In genomic region chr11:25124458-25124857, GRCm38 (mm10) we compare ENCODE assay signal across 32 mouse cellular contexts.
A peak's percentile ranks its signal among the peaks of the same experiment; 100 is the strongest.
DNase-seq lines count a peak whose midpoint lies in the region; ATAC-seq and TF ChIP-seq lines count a peak whose summit lies in the region.
"Had no signal": no experiment of that assay in that cellular context is flagged by ENCODE, and none has a peak within 500 bp of the region (broad histone marks: within the 10 kb centered on the region; RNA-seq: fewer than 3 reads in every experiment).

No protein-coding gene starts in this region.

- no peak overlapping the region for H3K4me3 ChIP-seq in intestine, embryonic 14.5 days (ENCODE audit: low read depth, low read length)
- H3K4me3 ChIP-seq in intestine, postnatal 0 days (ENCODE audit: low read depth, low read length) = no peak overlapping the region
- no peak overlapping the region for H3K4me3 ChIP-seq in left cerebral cortex, adult 2 months
- H3K4me3 ChIP-seq in limb, embryonic 14.5 days (replicated peaks; ENCODE audit: low read length) = no peak overlapping the region
- H3K4me3 ChIP-seq: embryonic facial prominence, embryonic 13.5 days; erythroblast, embryonic 14.5 days; hindbrain, embryonic 12.5 days; midbrain, embryonic 10.5 days; midbrain, embryonic 15.5 days; neural tube, embryonic 15.5 days; stomach, embryonic 15.5 days had no signal

- H3K9me3 ChIP-seq in intestine, embryonic 14.5 days (ENCODE audit: control insufficient read depth, low read length) = no peaks in the 10 kb centered on the region
- no peaks in the 10 kb centered on the region for H3K9me3 ChIP-seq in intestine, postnatal 0 days (ENCODE audit: control insufficient read depth)
- H3K9me3 ChIP-seq in limb, embryonic 14.5 days (ENCODE audit: control insufficient read depth, low read length) = no peaks in the 10 kb centered on the region
- H3K9me3 ChIP-seq: embryonic facial prominence, embryonic 13.5 days; hindbrain, embryonic 12.5 days; midbrain, embryonic 10.5 days; midbrain, embryonic 15.5 days; neural tube, embryonic 15.5 days; stomach, embryonic 15.5 days had no signal

- H3K27me3 ChIP-seq in intestine, embryonic 14.5 days (replicated peaks; ENCODE audit: control insufficient read depth, insufficient read depth, low read length) = no peaks in the 10 kb centered on the region
- H3K27me3 ChIP-seq in intestine, postnatal 0 days (replicated peaks; ENCODE audit: control insufficient read depth, insufficient read depth, low read length) = no peaks in the 10 kb centered on the region
- no peaks in the 10 kb centered on the region for H3K27me3 ChIP-seq in limb, embryonic 14.5 days (ENCODE audit: control insufficient read depth, insufficient read depth, low read length)
- H3K27me3 ChIP-seq: embryonic facial prominence, embryonic 13.5 days; hindbrain, embryonic 12.5 days; midbrain, embryonic 15.5 days; neural tube, embryonic 15.5 days; Patski; stomach, embryonic 15.5 days had no signal

- no peak for TF ChIP-seq POLR2A in limb, embryonic 14.5 days (IDR thresholded peaks at IDR 0.05; ENCODE audit: borderline replicate concordance, extremely low read depth, insufficient read depth, insufficient read length)

- DNase-seq in intestine, embryonic 14.5 days (ENCODE audit: low spot score) = peak; percentile 52
- no peak for DNase-seq in left cerebral cortex, adult 2 months (ENCODE audit: extremely low spot score in 1 of 2, low spot score in 2 of 2)
- no peak for DNase-seq in left cerebral cortex, postnatal 10 days (ENCODE audit: extremely low spot score in 1 of 2, low spot score in 2 of 2)
- peak; percentile 46 for DNase-seq in brain, adult 2 months (ENCODE audit: low read depth, low spot score)
- no peak for DNase-seq in limb, embryonic 14.5 days (ENCODE audit: low spot score)
- DNase-seq in adrenal gland, postnatal 36 days = no peak
- DNase-seq: adrenal gland, postnatal 10 days; cerebellum, adult 11-12 months; cerebellum, adult 9-11 months; embryo, embryonic 11 days; forebrain, postnatal 0 days; gastrocnemius, postnatal 14 days; kidney, adult 2 months; kidney, postnatal 14 days; layer of hippocampus, postnatal 36 days; liver; lung, adult 2 months; retina, postnatal 1 day; right cerebral cortex, postnatal 14 days; thymus, adult 18-20 months; thymus, postnatal 25 days had no signal

- no peak overlapping the region for H3K9ac ChIP-seq in intestine, embryonic 14.5 days (ENCODE audit: low read length)
- H3K9ac ChIP-seq in intestine, postnatal 0 days (ENCODE audit: low read depth, low read length) = no peak overlapping the region
- no peak overlapping the region for H3K9ac ChIP-seq in limb, embryonic 14.5 days (ENCODE audit: low read depth, low read length, severe bottlenecking)
- H3K9ac ChIP-seq: embryonic facial prominence, embryonic 13.5 days; forebrain, postnatal 0 days; hindbrain, embryonic 12.5 days; liver, embryonic 14.5 days; midbrain, embryonic 15.5 days; neural tube, embryonic 15.5 days; stomach, embryonic 15.5 days had no signal

- no peak overlapping the region for H3K4me2 ChIP-seq in intestine, embryonic 14.5 days (ENCODE audit: low read length)
- H3K4me2 ChIP-seq in intestine, postnatal 0 days (replicated peaks; ENCODE audit: low read depth) = no peak overlapping the region
- no peak overlapping the region for H3K4me2 ChIP-seq in limb, embryonic 14.5 days (replicated peaks; ENCODE audit: low read depth, low read length, severe bottlenecking)
- H3K4me2 ChIP-seq: embryonic facial prominence, embryonic 13.5 days; hindbrain, embryonic 12.5 days; midbrain, embryonic 15.5 days; neural tube, embryonic 15.5 days; stomach, embryonic 15.5 days had no signal

- 20% methylated on average over 2 of the region's 2 CpGs for WGBS in intestine, embryonic 14.5 days
- 35% methylated on average over 2 of the region's 2 CpGs for WGBS in intestine, postnatal 0 days
- WGBS in limb, embryonic 14.5 days = 41% methylated on average over 2 of the region's 2 CpGs

- intact Hi-C loops in left cerebral cortex, adult 2 months (cut with DNase I) = no loop called here
- intact Hi-C loops in left cerebral cortex, postnatal 10 days (cut with DNase I) = no loop called here

- no peaks in the 10 kb centered on the region for H3K36me3 ChIP-seq in intestine, embryonic 14.5 days (ENCODE audit: control insufficient read depth, insufficient read depth, low read length)
- H3K36me3 ChIP-seq in intestine, postnatal 0 days (ENCODE audit: control insufficient read depth, insufficient read depth) = no peaks in the 10 kb centered on the region
- no peaks in the 10 kb centered on the region for H3K36me3 ChIP-seq in limb, embryonic 14.5 days (ENCODE audit: control insufficient read depth, insufficient read depth, low read length)
- H3K36me3 ChIP-seq: embryonic facial prominence, embryonic 13.5 days; hindbrain, embryonic 12.5 days; midbrain, embryonic 10.5 days; midbrain, embryonic 15.5 days; neural tube, embryonic 15.5 days; stomach, embryonic 15.5 days had no signal

- H3K4me1 ChIP-seq in intestine, embryonic 14.5 days (replicated peaks; ENCODE audit: control insufficient read depth, insufficient read depth, low read length) = peaks cover 4% of the 10 kb centered on the region; the same call in 1 of the 2 replicates
- no peaks in the 10 kb centered on the region for H3K4me1 ChIP-seq in intestine, postnatal 0 days (replicated peaks; ENCODE audit: control insufficient read depth, insufficient read depth, low read length)
- no peaks in the 10 kb centered on the region for H3K4me1 ChIP-seq in limb, embryonic 14.5 days (ENCODE audit: control insufficient read depth, insufficient read depth, low read length)
- H3K4me1 ChIP-seq: embryonic facial prominence, embryonic 13.5 days; hindbrain, embryonic 12.5 days; midbrain, embryonic 10.5 days; midbrain, embryonic 15.5 days; neural tube, embryonic 15.5 days; stomach, embryonic 15.5 days had no signal

- peak overlapping the region; percentile 4; the same call in 1 of the 2 replicates for H3K27ac ChIP-seq in intestine, embryonic 14.5 days (ENCODE audit: low read depth)
- no peak overlapping the region for H3K27ac ChIP-seq in intestine, postnatal 0 days (ENCODE audit: low read depth, low read length)
- H3K27ac ChIP-seq in left cerebral cortex, adult 2 months = peak overlapping the region; percentile 24; the same call in 1 of the 2 replicates
- no peak overlapping the region for H3K27ac ChIP-seq in limb, embryonic 14.5 days (replicated peaks; ENCODE audit: low read depth, low read length)
- H3K27ac ChIP-seq: embryonic facial prominence, embryonic 13.5 days; hindbrain, embryonic 12.5 days; hindbrain, postnatal 0 days; liver, embryonic 14.5 days; midbrain, embryonic 10.5 days; midbrain, embryonic 15.5 days; neural tube, embryonic 15.5 days; stomach, embryonic 15.5 days had no signal

- peak; percentile 84 for ATAC-seq in intestine, embryonic 14.5 days (replicated peaks; ENCODE audit: low FRiP score, low TSS enrichment, low read depth)
- no peak for ATAC-seq in intestine, postnatal 0 days
- peak; percentile 30; the same call in 1 of the 2 replicates for ATAC-seq in limb, embryonic 14.5 days (ENCODE audit: low FRiP score, low read depth)
- ATAC-seq: forebrain, postnatal 0 days; hindbrain, postnatal 0 days; midbrain, embryonic 15.5 days; Patski had no signal

- no peak for TF ChIP-seq CTCF in intestine, postnatal 0 days (IDR thresholded peaks at IDR 0.05; ENCODE audit: low read depth)
- no peak for TF ChIP-seq CTCF in left cerebral cortex, adult 2 months (IDR thresholded peaks at IDR 0.05)

Comparison
In these comparisons a context has a peak if more than half of its experiments do, and no peak if none do; other contexts are left out.
1. H3K27ac ChIP-seq: peak in intestine, embryonic 14.5 days (single experiment) and left cerebral cortex, adult 2 months (single experiment); none in intestine, postnatal 0 days (single experiment) and limb, embryonic 14.5 days (single experiment).
2. DNase-seq: peak in intestine, embryonic 14.5 days (single experiment) and brain, adult 2 months (single experiment); none in left cerebral cortex, adult 2 months (0 of 2), left cerebral cortex, postnatal 10 days (0 of 2), limb, embryonic 14.5 days (single experiment) and adrenal gland, postnatal 36 days (0 of 2).